ENCODE assay signal across 18 mouse cellular contexts in genomic region chr6:53628714-53629113, GRCm38 (mm10).
A peak's percentile ranks its signal among the peaks of the same experiment; 100 is the strongest.
DNase-seq lines count a peak whose midpoint lies in the region; ATAC-seq and TF ChIP-seq lines count a peak whose summit lies in the region.
"Had no signal": no experiment of that assay in that cellular context is flagged by ENCODE, and none has a peak within 500 bp of the region (broad histone marks: within the 10 kb centered on the region; RNA-seq: fewer than 3 reads in every experiment).

No protein-coding gene starts in this region.

- H3K4me1 ChIP-seq in kidney, adult 2 months (ENCODE audit: control insufficient read depth, insufficient read depth, low read length) = no peaks in the 10 kb centered on the region
- no peaks in the 10 kb centered on the region for H3K4me1 ChIP-seq in kidney, embryonic 16.5 days (ENCODE audit: insufficient read depth, low read length)
- H3K4me1 ChIP-seq in kidney, postnatal 0 days (replicated peaks; ENCODE audit: insufficient read depth, low read length) = no peaks in the 10 kb centered on the region
- H3K4me1 ChIP-seq: embryonic facial prominence, embryonic 12.5 days had no signal

- H3K4me3 ChIP-seq in kidney, adult 2 months (ENCODE audit: insufficient read depth, low read depth, low read length) = no peak overlapping the region
- H3K4me3 ChIP-seq in kidney, embryonic 16.5 days (ENCODE audit: low read length) = no peak overlapping the region
- H3K4me3 ChIP-seq in kidney, postnatal 0 days (replicated peaks; ENCODE audit: low read depth, low read length) = no peak overlapping the region
- H3K4me3 ChIP-seq: embryonic facial prominence, embryonic 10.5 days; embryonic facial prominence, embryonic 12.5 days; forebrain, embryonic 13.5 days had no signal

- no peak overlapping the region for H3K9ac ChIP-seq in kidney, embryonic 16.5 days (replicated peaks; ENCODE audit: low read length)
- no peak overlapping the region for H3K9ac ChIP-seq in kidney, postnatal 0 days (ENCODE audit: low read depth, low read length)
- H3K9ac ChIP-seq: embryonic facial prominence, embryonic 12.5 days; forebrain, embryonic 13.5 days; forebrain, postnatal 0 days had no signal

- H3K27ac ChIP-seq in kidney, adult 2 months (ENCODE audit: insufficient read depth, low read depth, low read length) = no peak overlapping the region
- no peak overlapping the region for H3K27ac ChIP-seq in kidney, embryonic 16.5 days (ENCODE audit: low read length)
- H3K27ac ChIP-seq in kidney, postnatal 0 days = no peak overlapping the region
- H3K27ac ChIP-seq: embryonic facial prominence, embryonic 10.5 days; embryonic facial prominence, embryonic 12.5 days had no signal

- intact Hi-C loops in gastrocnemius, postnatal 36 days (cut with DNase I) = no loop called here

- TF ChIP-seq CTCF in kidney, adult 2 months (conservative IDR thresholded peaks at IDR 0.05; ENCODE audit: insufficient read depth, insufficient read length, low read depth, low read length) = no peak
- no peak for TF ChIP-seq CTCF in kidney, postnatal 0 days (IDR thresholded peaks at IDR 0.05; ENCODE audit: low read depth)
- TF ChIP-seq CTCF in brain, embryonic 14.5 days (IDR thresholded peaks at IDR 0.05; ENCODE audit: borderline replicate concordance, extremely low read depth, insufficient read depth, insufficient read length) = no peak

- H3K9me3 ChIP-seq in kidney, embryonic 16.5 days (ENCODE audit: low read length) = no peaks in the 10 kb centered on the region
- no peaks in the 10 kb centered on the region for H3K9me3 ChIP-seq in kidney, postnatal 0 days (replicated peaks; ENCODE audit: low read length)
- H3K9me3 ChIP-seq: embryonic facial prominence, embryonic 10.5 days; embryonic facial prominence, embryonic 12.5 days; forebrain, embryonic 13.5 days had no signal

- no peak for TF ChIP-seq POLR2A in kidney, adult 2 months (IDR thresholded peaks at IDR 0.05; ENCODE audit: low read depth, low read length)
- TF ChIP-seq POLR2A in brain, embryonic 14.5 days (IDR thresholded peaks at IDR 0.05; ENCODE audit: borderline replicate concordance, extremely low read depth, insufficient read depth, insufficient read length, poor library complexity, severe bottlenecking) = no peak

- no peaks in the 10 kb centered on the region for H3K36me3 ChIP-seq in kidney, adult 2 months (ENCODE audit: control insufficient read depth, insufficient read depth, low read length)
- no peaks in the 10 kb centered on the region for H3K36me3 ChIP-seq in kidney, embryonic 16.5 days (ENCODE audit: insufficient read depth, low read length)
- no peaks in the 10 kb centered on the region for H3K36me3 ChIP-seq in kidney, postnatal 0 days (ENCODE audit: insufficient read depth, low read length)
- H3K36me3 ChIP-seq: embryonic facial prominence, embryonic 10.5 days; embryonic facial prominence, embryonic 12.5 days had no signal

- DNase-seq in kidney, adult 2 months = peak; percentile 10
- DNase-seq in kidney, postnatal 0 days (ENCODE audit: low spot score) = peak; percentile 58
- DNase-seq in kidney, adult 11 months = no peak
- DNase-seq in brain, embryonic 14.5 days (ENCODE audit: low read depth) = peak; percentile 64
- no peak for DNase-seq in gastrocnemius, postnatal 36 days
- DNase-seq: adrenal gland, adult 2 months; adrenal gland, postnatal 10 days; adrenal gland, postnatal 25 days; cerebellum, adult 11-12 months; cerebellum, adult 2 months; cerebellum, adult 9-10 months; cerebellum, postnatal 10 days; cerebellum, postnatal 25 days; forebrain, postnatal 0 days had no signal

- no peak overlapping the region for H3K4me2 ChIP-seq in kidney, embryonic 16.5 days (replicated peaks; ENCODE audit: low read depth, low read length)
- no peak overlapping the region for H3K4me2 ChIP-seq in kidney, postnatal 0 days (ENCODE audit: low read length)
- H3K4me2 ChIP-seq: embryonic facial prominence, embryonic 12.5 days; forebrain, embryonic 13.5 days had no signal

- no peak for ATAC-seq in kidney, embryonic 16.5 days (ENCODE audit: low FRiP score, low TSS enrichment)
- no peak for ATAC-seq in kidney, postnatal 0 days (replicated peaks; ENCODE audit: low FRiP score, low read depth)
- ATAC-seq: forebrain, embryonic 13.5 days; forebrain, postnatal 0 days had no signal

- no peaks in the 10 kb centered on the region; the same call in 1 of the 2 replicates for H3K27me3 ChIP-seq in kidney, adult 2 months (replicated peaks; ENCODE audit: control insufficient read depth, insufficient read depth, low read length)
- peaks cover 6% of the 10 kb centered on the region for H3K27me3 ChIP-seq in kidney, embryonic 16.5 days (ENCODE audit: insufficient read depth, low read length)
- H3K27me3 ChIP-seq in kidney, postnatal 0 days (ENCODE audit: insufficient read depth, low read length) = no peaks in the 10 kb centered on the region
- H3K27me3 ChIP-seq: embryonic facial prominence, embryonic 12.5 days; forebrain, embryonic 13.5 days had no signal

Comparison
In these comparisons a context has a peak if more than half of its experiments do, and no peak if none do; other contexts are left out.
1. DNase-seq: peak in kidney, adult 2 months (single experiment), kidney, postnatal 0 days (single experiment) and brain, embryonic 14.5 days (single experiment); none in kidney, adult 11 months (single experiment) and gastrocnemius, postnatal 36 days (0 of 2).